Mouse (Mus musculus): ENCODE results near the gene Sirt5.

Gene Sirt5

GRCm38 (mm10) chr13:43364985-43365824, at the start of gene Sirt5:
Gene Sirt5 (plus strand): TSS chr13:43365496.
- peak; percentile 75 to 85 for DNase-seq (ENCODE audit: low spot score in 2 of 2)

- DNase-seq (ENCODE audit: low spot score in 2 of 2): no peak
These were observed 47.9 kb upstream of the Sirt5 start for GRCm38 (mm10) chr13:43317411-43317810.

GRCm38 (mm10) chr13:43319396-43319795, 45.9 kb upstream of the Sirt5 start:
- no peak for DNase-seq (ENCODE audit: low spot score in 2 of 2)

DNA sequence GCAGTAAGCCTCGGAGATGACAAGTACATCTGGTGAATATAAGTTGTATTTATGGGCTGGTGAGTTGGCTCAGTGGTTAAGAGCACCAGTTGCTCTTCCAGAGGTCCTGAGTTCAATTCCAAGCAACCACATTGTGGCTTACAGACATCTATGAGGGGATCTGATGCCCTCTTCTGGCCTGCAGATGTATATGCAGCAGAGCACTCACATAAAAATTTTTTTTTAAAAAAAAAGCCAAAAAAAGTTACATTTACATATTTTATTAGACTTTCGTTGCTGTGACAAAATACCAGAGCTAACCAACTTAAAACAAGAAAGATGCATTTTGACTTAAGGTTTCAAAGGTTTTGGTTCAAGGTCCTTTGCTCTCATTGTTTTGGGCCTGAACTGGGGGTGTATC, 43.8 kb upstream of the Sirt5 start:
- DNase-seq (ENCODE audit: low spot score in 2 of 2): no peak

DNA sequence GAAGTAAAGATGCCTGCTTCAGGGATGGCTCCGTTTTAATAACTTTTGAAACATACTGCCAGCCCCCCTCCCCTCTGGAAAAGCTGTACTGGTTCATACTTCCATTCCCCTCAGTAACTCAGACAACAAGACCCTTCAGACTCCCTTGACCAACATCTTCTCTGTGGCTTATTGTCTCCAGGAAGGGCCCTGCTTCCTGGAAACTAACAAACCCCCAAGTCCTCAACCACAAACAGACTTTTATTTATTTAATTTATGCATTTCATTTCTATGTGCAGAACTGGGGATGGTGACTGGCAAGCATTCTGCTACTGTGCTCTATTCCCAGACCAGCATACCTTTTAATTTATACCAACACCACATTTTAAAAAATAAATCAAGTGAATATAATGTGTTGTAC, 39.9 kb upstream of the Sirt5 start:
- no peak for DNase-seq (ENCODE audit: low spot score in 2 of 2)

- no peak for DNase-seq (ENCODE audit: low spot score in 2 of 2)
These were observed 33.4 kb upstream of the Sirt5 start for GRCm38 (mm10) chr13:43331721-43332444.

- no peak for DNase-seq (ENCODE audit: low spot score in 2 of 2)
These were observed 32.7 kb upstream of the Sirt5 start for GRCm38 (mm10) chr13:43332591-43332990.

DNA sequence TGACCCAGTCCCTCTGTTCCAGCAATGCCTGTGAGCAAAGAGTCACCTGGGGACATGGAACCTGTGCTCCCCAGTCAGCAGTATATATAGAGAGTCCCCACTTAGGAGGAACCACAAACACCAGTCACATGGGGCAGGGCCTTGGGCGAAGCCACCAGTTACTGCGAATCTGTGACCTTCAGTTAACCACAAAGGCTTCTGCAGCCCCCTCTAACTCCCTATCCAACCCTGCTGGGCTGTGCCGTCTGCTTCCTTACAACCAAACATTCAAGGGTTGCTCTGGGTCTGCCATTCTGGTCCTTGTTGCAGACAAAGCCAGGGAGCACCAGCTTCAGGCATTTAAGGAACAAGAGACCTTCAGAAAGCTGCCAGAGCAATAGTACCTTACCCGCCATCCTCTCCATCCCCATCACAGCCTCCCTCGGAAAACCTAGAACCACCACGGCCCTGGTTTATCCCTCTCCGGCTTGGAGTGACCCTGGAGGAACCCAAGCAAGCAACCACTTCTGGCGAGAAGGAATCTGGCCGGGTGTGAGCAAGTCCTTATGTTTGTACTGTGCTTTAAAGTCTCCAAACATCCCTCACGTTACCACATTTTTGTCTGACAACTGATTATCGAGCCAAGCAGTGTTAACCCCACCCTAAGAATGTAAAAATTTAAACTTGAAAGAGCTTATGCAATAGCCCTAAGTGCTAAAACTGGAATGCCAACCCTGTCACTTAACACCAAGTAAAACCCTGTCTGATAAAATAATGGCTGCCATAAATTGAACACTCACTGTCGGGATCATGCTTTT, 28.7 kb upstream of the Sirt5 start:
- DNase-seq (ENCODE audit: low spot score in 2 of 2): no peak

DNA sequence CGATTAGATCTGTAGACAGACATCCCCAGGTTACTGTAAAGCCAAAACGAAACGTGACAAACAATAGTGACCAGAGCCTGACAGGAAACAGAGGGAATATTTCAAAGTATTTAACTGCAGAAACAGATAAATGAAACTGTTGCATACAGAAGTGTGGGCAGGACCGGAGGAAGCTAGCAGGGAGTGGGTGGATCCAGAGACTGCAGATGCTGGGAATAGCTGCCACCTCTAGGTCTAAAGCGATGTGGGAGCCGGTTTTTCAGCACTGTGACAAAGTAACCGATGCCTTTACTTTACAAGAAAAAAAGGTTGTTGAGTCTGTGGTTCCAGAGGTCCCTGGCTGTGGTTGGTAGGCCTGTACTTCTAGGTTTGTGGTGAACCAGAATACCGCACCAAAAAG, 27.3 kb upstream of the Sirt5 start:
- no peak for DNase-seq (ENCODE audit: low spot score in 2 of 2)

DNA sequence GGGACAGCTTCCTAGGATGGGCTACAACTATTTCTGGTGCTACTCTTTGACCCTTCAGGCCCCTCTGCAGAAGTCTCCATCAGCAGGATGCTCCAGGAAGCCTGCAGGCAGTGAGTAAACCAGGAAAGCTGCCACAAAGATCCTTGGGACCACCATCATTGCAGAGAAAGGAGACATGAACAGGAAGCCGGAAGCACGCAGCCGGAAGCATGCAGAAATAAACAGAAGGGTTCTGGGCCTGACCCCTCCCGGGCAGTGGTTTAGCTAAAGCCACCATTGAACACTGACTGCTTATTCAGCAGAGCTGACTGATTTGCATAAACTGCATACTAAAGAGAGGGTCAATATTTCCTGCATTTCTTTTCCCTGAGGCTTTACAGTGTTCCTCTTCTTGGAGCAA, 26.7 kb upstream of the Sirt5 start:
- DNase-seq (ENCODE audit: low spot score in 2 of 2): no peak

- DNase-seq (ENCODE audit: low spot score in 2 of 2): no peak
These were observed 18.5 kb upstream of the Sirt5 start for GRCm38 (mm10) chr13:43346825-43347224.

DNA sequence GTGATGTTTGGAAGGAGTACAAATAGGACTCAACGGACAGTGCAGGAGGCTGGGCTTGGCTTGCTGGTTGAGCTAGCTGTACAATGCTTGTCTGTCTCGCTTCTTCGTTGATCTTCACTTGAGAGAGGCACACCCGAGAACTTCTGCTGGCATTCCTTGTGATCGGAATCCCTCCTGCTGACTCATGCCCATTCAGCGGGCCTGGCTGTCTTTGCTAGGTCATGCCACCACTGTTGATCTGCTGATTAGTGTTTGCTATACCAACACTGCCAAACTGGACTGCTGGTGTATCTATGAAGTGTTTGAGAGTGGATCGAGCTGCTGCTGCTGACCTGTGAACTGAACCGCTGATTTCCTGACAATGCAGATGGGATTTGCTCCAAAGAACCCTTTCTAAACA, 15.9 kb upstream of the Sirt5 start:
- no peak for DNase-seq (ENCODE audit: low spot score in 2 of 2)

DNA sequence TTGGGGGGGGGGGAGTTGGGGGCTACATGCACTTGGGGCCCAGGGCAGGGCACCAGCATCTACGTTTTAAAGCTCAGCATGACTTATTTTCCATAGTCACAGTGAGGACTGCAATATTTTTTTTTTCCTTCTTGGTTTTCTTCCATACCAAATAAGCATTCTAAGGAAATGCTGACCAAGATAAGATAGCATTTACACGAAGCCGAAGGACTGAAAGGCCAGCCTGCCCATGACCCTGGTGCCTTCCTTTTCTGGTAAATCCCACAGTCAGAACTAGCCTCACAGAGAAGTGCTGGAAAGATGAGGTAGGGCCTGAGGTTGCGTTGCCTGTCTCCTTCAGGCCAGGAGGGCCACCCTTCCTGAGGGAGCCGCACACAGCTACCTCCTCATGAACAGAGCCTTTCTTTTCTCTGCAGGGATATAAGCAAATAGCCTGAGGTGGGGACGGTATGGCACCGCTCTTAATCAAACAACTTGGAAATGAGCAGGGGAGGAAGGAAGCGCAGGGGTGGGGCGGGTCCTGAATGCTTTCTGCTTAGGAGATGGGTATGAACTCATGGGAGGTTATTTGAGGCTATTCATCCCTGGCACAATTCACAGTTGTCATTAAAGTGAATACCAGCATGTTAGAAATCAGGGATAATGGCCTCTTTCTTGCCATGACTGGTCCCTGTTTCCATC, 14.7 kb upstream of the Sirt5 start:
- DNase-seq (ENCODE audit: low spot score in 2 of 2): no peak

DNA sequence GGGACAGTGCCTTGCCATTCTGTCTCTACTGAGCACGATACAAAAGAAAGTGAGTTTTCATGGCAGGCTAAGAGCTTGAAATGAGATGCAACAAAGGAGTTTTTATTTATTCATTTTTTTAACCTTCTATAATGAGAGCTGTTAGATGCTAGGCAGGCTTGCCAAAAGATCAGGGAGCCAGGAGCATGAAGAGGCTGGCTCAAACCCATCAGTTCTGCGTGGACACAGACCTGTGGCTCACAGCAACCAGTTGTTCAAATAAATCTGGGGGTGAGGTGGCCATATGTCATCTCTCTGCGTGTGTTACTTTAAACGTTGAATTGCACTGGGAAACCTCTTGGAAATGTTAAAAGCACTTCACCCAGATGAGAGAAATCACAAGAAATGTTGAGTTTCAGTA, 11.9 kb upstream of the Sirt5 start:
- DNase-seq (ENCODE audit: low spot score in 2 of 2): no peak

- no peak for DNase-seq (ENCODE audit: low spot score in 2 of 2)
These were observed 10.9 kb upstream of the Sirt5 start for GRCm38 (mm10) chr13:43354362-43354761.

- no peak for DNase-seq (ENCODE audit: low spot score in 2 of 2)
These were observed 8.8 kb upstream of the Sirt5 start for GRCm38 (mm10) chr13:43356346-43357125.

GRCm38 (mm10) chr13:43360534-43360933, 4.8 kb upstream of the Sirt5 start:
- DNase-seq (ENCODE audit: low spot score in 2 of 2): no peak

GRCm38 (mm10) chr13:43362353-43362752, 2.9 kb upstream of the Sirt5 start:
- no peak for DNase-seq (ENCODE audit: low spot score in 2 of 2)

GRCm38 (mm10) chr13:43365825-43366184, 509 bp downstream of the Sirt5 start:
- no peak for DNase-seq (ENCODE audit: low spot score in 2 of 2)

- DNase-seq (ENCODE audit: low spot score in 2 of 2): no peak
These were observed 4.8 kb downstream of the Sirt5 start for GRCm38 (mm10) chr13:43370063-43370462.

GRCm38 (mm10) chr13:43372892-43373291, 7.6 kb downstream of the Sirt5 start:
- DNase-seq (ENCODE audit: low spot score in 2 of 2): no peak
